ENCODE assay signal across 5 mouse cellular contexts in the genomic region with DNA sequence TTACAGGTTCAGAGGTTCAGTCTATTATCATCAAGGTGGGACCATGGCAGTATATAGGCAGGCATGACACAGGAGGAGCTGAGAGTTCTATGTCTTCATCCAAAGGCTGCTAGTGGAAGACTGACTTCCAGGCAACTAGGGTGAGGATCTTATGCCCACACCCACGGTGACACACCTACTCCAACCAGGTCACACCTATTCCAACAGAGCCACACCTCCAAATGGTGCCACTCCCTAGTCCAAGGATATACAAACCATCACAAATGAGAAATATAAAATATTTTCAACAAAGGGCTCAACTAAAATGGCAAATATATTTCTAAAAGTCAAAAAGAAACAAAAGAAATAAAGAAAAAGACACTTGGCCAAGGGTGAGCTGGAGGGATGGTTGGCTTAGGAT. TPM values are rescaled to one million over a fixed set of nuclear protein-coding genes. Genes with fewer than 3 reads are reported as not detected.
A peak's percentile ranks its signal among the peaks of the same experiment; 100 is the strongest.
DNase-seq lines count a peak whose midpoint lies in the region; ATAC-seq and TF ChIP-seq lines count a peak whose summit lies in the region.
"Not testable (repeated sequence)": the region's sequence is repeated elsewhere in the genome, so short reads cannot be mapped to it uniquely, and the experiment has no call there.

No protein-coding gene starts in this region.

- not testable (repeated sequence) for H3K36me3 ChIP-seq in liver, embryonic 12.5 days; liver, embryonic 14.5 days (replicated peaks; ENCODE audit: control insufficient read depth, insufficient read depth, low read depth); liver, embryonic 16.5 days (ENCODE audit: control insufficient read depth, insufficient read depth)

- TF ChIP-seq CTCF in liver, embryonic 14.5 days (IDR thresholded peaks at IDR 0.05; ENCODE audit: low read depth) = not testable (repeated sequence)

- peak overlapping the region; percentile 57 for H3K4me2 ChIP-seq in liver, embryonic 12.5 days
- peak overlapping the region; percentile 60 for H3K4me2 ChIP-seq in liver, embryonic 14.5 days (ENCODE audit: low read depth)
- H3K4me2 ChIP-seq in liver, embryonic 16.5 days (ENCODE audit: low read depth, low read length) = peak overlapping the region; percentile 54

- H3K27me3 ChIP-seq in liver, embryonic 12.5 days (replicated peaks); liver, embryonic 14.5 days (ENCODE audit: control insufficient read depth, insufficient read depth, low read length); liver, embryonic 16.5 days (ENCODE audit: control insufficient read depth, insufficient read depth, low read depth, low read length): not testable (repeated sequence)

- H3K9me3 ChIP-seq in liver, embryonic 12.5 days (replicated peaks); liver, embryonic 14.5 days (ENCODE audit: control insufficient read depth, low read length); liver, embryonic 16.5 days (replicated peaks; ENCODE audit: control insufficient read depth, low read length): not testable (repeated sequence)

- H3K4me3 ChIP-seq in liver, embryonic 12.5 days = not testable (repeated sequence)
- H3K4me3 ChIP-seq in liver, embryonic 14.5 days (ENCODE audit: insufficient read depth in 1 of 2, low read depth in 2 of 2, low read length in 2 of 2) = peak overlapping the region in 1 of 2 experiments; percentile 56; a peak in 1 of 4 replicates
- H3K4me3 ChIP-seq in liver, embryonic 16.5 days (ENCODE audit: low read depth, low read length) = peak overlapping the region; percentile 10; the same call in 1 of the 2 replicates

- peak; percentile 21 for DNase-seq in c-Kit-positive CD71-positive TER-119-positive erythroid progenitor cells, embryonic 14.5 days (ENCODE audit: low spot score)
- peak; percentile 55 for DNase-seq in heart, adult 11 months
- DNase-seq in liver, embryonic 14.5 days (ENCODE audit: low read depth in 3 of 3, low spot score in 3 of 3) = not testable (repeated sequence)

- H3K4me1 ChIP-seq in liver, embryonic 12.5 days = peaks cover 41% of the 10 kb centered on the region
- peaks cover 24 to 34% of the 10 kb centered on the region in 2 experiments for H3K4me1 ChIP-seq in liver, embryonic 14.5 days (replicated peaks; ENCODE audit: control insufficient read depth in 2 of 2, insufficient read depth in 2 of 2, low read length in 1 of 2)
- peaks cover 15% of the 10 kb centered on the region for H3K4me1 ChIP-seq in liver, embryonic 16.5 days (ENCODE audit: control insufficient read depth, low read depth, low read length)

- peak; percentile 46; the same call in 1 of the 2 replicates for ATAC-seq in liver, embryonic 12.5 days
- peak; percentile 54; the same call in 1 of the 2 replicates for ATAC-seq in liver, embryonic 14.5 days (ENCODE audit: insufficient read depth)
- peak; percentile 26; the same call in 1 of the 2 replicates for ATAC-seq in liver, embryonic 16.5 days (ENCODE audit: low read depth)

- peak overlapping the region; percentile 85 for H3K27ac ChIP-seq in liver, embryonic 12.5 days
- peak overlapping the region; percentile 79 for H3K27ac ChIP-seq in liver, embryonic 14.5 days
- peak overlapping the region; percentile 91 for H3K27ac ChIP-seq in liver, embryonic 16.5 days (ENCODE audit: low read length)

- TF ChIP-seq EP300 in liver, embryonic 14.5 days (IDR thresholded peaks at IDR 0.05; ENCODE audit: low read depth) = not testable (repeated sequence)

- H3K9ac ChIP-seq in liver, embryonic 12.5 days; liver, embryonic 14.5 days (replicated peaks); liver, embryonic 16.5 days (ENCODE audit: low read depth, low read length): not testable (repeated sequence)

- 47% methylated on average over 1 of the region's 1 CpGs for WGBS in liver, embryonic 12.5 days (ENCODE audit: insufficient replicate concordance)
- 28% methylated on average over 1 of the region's 1 CpGs for WGBS in liver, embryonic 14.5 days (ENCODE audit: insufficient replicate concordance)
- WGBS in liver, embryonic 16.5 days (ENCODE audit: insufficient replicate concordance) = 38% methylated on average over 1 of the region's 1 CpGs

RNA-seq across cellular contexts. Expression of gene 4930426L09Rik, which starts 12.4 kb away (rescaled TPM):
- 0.29 and 0.30 TPM in 2 replicates for polyA plus RNA-seq in liver, embryonic 12.5 days (2016; fragmentation: Nextera tagmentation; extraction: Ambion mirVana)
- 0.22 and 0.28 TPM in 2 replicates for polyA plus RNA-seq in liver, embryonic 14.5 days (2012; rRNA removed)
- polyA plus RNA-seq in liver, embryonic 14.5 days (2014; fragmentation: Nextera tagmentation; extraction: Ambion mirVana) = 0.22 and 0.28 TPM in 2 replicates
- polyA plus RNA-seq in liver, embryonic 16.5 days (2015; fragmentation: Nextera tagmentation; extraction: Ambion mirVana) = 0.12 and 0.15 TPM in 2 replicates

RNA-seq across cellular contexts. Expression of gene Pip4k2a, which starts 12.6 kb away (rescaled TPM):
- 26.2 and 26.4 TPM in 2 replicates for polyA plus RNA-seq in liver, embryonic 12.5 days (2016; fragmentation: Nextera tagmentation; extraction: Ambion mirVana)
- 10.7 and 16.6 TPM in 2 replicates for polyA plus RNA-seq in liver, embryonic 14.5 days (2012; rRNA removed)
- polyA plus RNA-seq in liver, embryonic 14.5 days (2014; fragmentation: Nextera tagmentation; extraction: Ambion mirVana) = 15.2 and 17.4 TPM in 2 replicates
- polyA plus RNA-seq in liver, embryonic 16.5 days (2015; fragmentation: Nextera tagmentation; extraction: Ambion mirVana) = 13.5 and 14.6 TPM in 2 replicates
